Mouse (Mus musculus): Measurements from ENCODE around the gene Aamdc. TPM values are rescaled to one million over a fixed set of nuclear protein-coding genes. Genes with fewer than 3 reads are reported as not detected.

Gene Aamdc
- 46.5 TPM for polyA plus RNA-seq (2017; shearing (Covaris generic))

DNA sequence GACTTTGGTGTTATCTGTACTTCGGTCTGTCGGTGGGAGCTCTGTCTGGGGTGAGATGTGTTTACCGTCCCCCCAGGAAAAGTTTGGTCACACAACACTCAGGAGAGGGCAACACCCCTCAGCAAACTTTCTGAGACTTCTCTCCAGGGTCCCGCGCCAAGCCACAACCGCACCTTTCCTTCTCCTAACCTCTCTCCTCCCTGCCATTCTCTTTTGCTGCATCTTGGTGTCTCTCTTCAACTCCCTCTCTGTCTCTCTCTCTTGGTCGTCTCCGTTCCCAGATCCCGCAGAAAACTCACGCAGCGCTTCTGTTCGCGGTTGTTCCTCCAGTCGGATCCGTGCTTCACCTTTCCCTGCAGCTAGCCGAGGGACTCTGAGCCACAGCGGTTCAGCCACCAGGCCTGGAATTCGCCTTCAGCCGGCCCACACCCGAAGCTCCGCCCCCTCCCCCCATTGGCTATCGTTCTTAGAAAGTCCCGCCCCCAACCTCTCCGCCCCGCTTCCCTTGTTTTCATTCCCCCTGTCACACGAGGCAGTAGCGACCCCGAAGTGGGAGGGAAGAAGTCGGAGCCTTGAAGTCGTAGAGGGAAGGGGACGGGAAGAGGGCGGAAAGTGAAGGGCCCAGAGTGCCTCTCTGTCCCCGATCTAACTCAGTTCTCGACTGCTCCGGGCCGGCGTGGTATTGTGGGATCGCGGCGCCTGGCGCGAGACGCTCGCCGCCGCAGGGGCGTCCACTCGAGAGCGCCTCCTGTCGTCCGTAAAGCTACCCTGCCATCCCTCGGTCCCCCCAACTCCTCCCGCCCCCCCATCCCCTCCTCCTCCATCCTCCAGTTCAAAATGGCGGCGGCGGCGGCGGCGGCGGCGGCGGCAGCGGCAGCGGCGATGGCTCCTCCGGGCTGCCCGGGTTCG lies at the start of gene Aamdc, which contains the start of gene Rsf1:
TSS of gene Aamdc (minus strand) at position 431 of the 909 bp plus-strand sequence.
TSS of gene Rsf1 (plus strand) at position 823 of the 909 bp plus-strand sequence.

Other genes starting within 250 kb of the Aamdc start
- gene Usp35, start 247.5 kb downstream of the Aamdc start, polyA plus RNA-seq (2017; shearing (Covaris generic)): 1.4 TPM
- gene Kctd21, start 247.2 kb downstream of the Aamdc start, polyA plus RNA-seq (2017; shearing (Covaris generic)): 3.0 TPM
- gene Alg8, start 207.9 kb downstream of the Aamdc start, polyA plus RNA-seq (2017; shearing (Covaris generic)): 22.0 TPM
- 175 TPM for gene Ndufc2, start 179.5 kb downstream of the Aamdc start, polyA plus RNA-seq (2017; shearing (Covaris generic))
- not detected for gene Thrsp, start 161.8 kb downstream of the Aamdc start, polyA plus RNA-seq (2017; shearing (Covaris generic))
- 0.45 TPM for gene Kctd14, start 128.2 kb downstream of the Aamdc start, polyA plus RNA-seq (2017; shearing (Covaris generic))
- 57.6 TPM for gene Ints4, start 98.5 kb downstream of the Aamdc start, polyA plus RNA-seq (2017; shearing (Covaris generic))
- gene Rsf1, start 392 bp upstream of the Aamdc start, polyA plus RNA-seq (2017; shearing (Covaris generic)): 22.3 TPM
- gene Clns1a, start 117.1 kb upstream of the Aamdc start, polyA plus RNA-seq (2017; shearing (Covaris generic)): 138 TPM
- gene Aqp11, start 158.8 kb upstream of the Aamdc start, polyA plus RNA-seq (2017; shearing (Covaris generic)): 0.82 TPM
- 5.5 TPM for gene Pak1, start 209.0 kb upstream of the Aamdc start, polyA plus RNA-seq (2017; shearing (Covaris generic))